Mouse (Mus musculus) lung, postnatal 0 days (tissue): ENCODE measurements around the gene Syce3.

Source experiments
- CTCF ChIP-seq: IDR thresholded peaks from 2 replicates; pipeline ENCODE4 v1.5.1; 2016; ENCODE audit warnings: antibody characterized with exemption, mild to moderate bottlenecking
- EP300 ChIP-seq: IDR thresholded peaks from 2 replicates; pipeline ENCODE4 v1.6.1; 2016; ENCODE audit warnings: antibody characterized with exemption, mild to moderate bottlenecking, control low read depth

GRCm38 (mm10) chr15:89358784-89359183 lies 51.5 kb downstream of the Syce3 start:
- TF ChIP-seq CTCF (no peak), EP300 (no peak)
